Mouse (Mus musculus) brain, embryonic 14.5 days (tissue): ENCODE data around the gene Rdh1.

ENCODE experiments used
- CTCF ChIP-seq: fragments of 200-500 bp; IDR thresholded peaks from 2 replicates; pipeline ENCODE4 v1.5.1; 2012; ENCODE audit warnings: inconsistent platforms, mild to moderate bottlenecking, moderate library complexity, borderline replicate concordance; ENCODE audit not compliant: insufficient read depth, insufficient read length; ENCODE audit errors: extremely low read depth
- POLR2A ChIP-seq: fragments of 200-500 bp; IDR thresholded peaks from 2 replicates; pipeline ENCODE4 v1.6.1; 2012; ENCODE audit warnings: mild to moderate bottlenecking, inconsistent platforms, borderline replicate concordance; ENCODE audit not compliant: poor library complexity, insufficient read depth, insufficient read length, severe bottlenecking; ENCODE audit errors: extremely low read depth

DNA sequence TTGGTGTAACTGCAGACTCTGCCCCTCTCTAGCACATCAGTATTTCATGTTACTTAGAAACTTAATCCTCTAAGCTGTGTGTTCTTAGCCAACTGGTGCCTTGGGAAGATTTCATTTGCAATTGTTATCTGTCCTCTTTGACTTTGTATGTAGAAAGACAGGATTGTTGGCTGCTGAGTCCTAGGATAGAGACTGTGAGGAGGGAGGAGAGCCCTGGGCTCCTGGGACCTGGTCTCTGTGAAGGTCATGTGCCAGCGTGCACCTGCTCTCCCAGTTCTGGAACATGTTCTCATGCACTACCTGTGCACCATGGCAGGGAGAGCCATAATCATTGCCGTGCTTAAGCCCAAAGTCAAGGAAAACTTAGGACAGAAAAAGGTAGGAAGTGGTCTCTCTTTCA lies 42.1 kb downstream of the Rdh1 start:
- TF ChIP-seq POLR2A: no peak
- TF ChIP-seq CTCF: no peak
